Mouse (Mus musculus) embryonic facial prominence, embryonic 10.5 days (tissue): ENCODE results near the gene Eif2b3. TPM values are rescaled to one million over a fixed set of nuclear protein-coding genes. Genes with fewer than 3 reads are reported as not detected.

Experiments used
- DNase-seq: peaks from one replicate; pipeline ENCODE4 v3.0.0-alpha.2; 2017; ENCODE audit warnings: low spot score
- H3K27ac ChIP-seq: fragments of 300-500 bp; sonication (generic); replicated peaks from 2 replicates; pipeline ENCODE4 v1.5.1; 2016; ENCODE audit warnings: mild to moderate bottlenecking
- H3K27me3 ChIP-seq: fragments of 300-500 bp; sonication (generic); replicated peaks from 2 replicates; pipeline ENCODE4 v1.6.1; 2016; ENCODE audit warnings: low read depth, mild to moderate bottlenecking; ENCODE audit not compliant: poor library complexity, severe bottlenecking
- H3K36me3 ChIP-seq: fragments of 300-500 bp; sonication (generic); replicated peaks from 2 replicates; pipeline ENCODE4 v1.6.1; 2016; ENCODE audit warnings: mild to moderate bottlenecking, moderate library complexity
- H3K4me1 ChIP-seq: fragments of 300-500 bp; sonication (generic); 2 replicates; pipeline ENCODE4 v1.6.1; 2016
- H3K4me3 ChIP-seq: fragments of 300-500 bp; sonication (generic); 2 replicates; pipeline ENCODE4 v1.5.1; 2016; ENCODE audit warnings: mild to moderate bottlenecking, moderate library complexity
- H3K9me3 ChIP-seq: fragments of 300-500 bp; sonication (generic); 2 replicates; pipeline ENCODE4 v1.6.1; 2016; ENCODE audit warnings: mild to moderate bottlenecking
- WGBS: fragments of 180-500 bp; shearing (Covaris S2); methylation state at CpG from one replicate; pipeline ENCODE4 v1.1.7; 2016; 5-methylcytosine and 5-hydroxymethylcytosine counted together
- polyA plus RNA-seq: library from polyadenylated mRNA; unstranded; fragments of >200 nt; fragmentation: Nextera tagmentation; extraction: Ambion mirVana; gene quantifications from 2 replicates; pipeline ENCODE4 v1.2.1, GENCODE M21; 2016

Gene Eif2b3
- polyA plus RNA-seq, 1 experiment from 2014 or later = 63.3 TPM

- no peak overlapping the region for H3K27ac ChIP-seq
- peaks cover 44% of the 10 kb centered on the region for H3K36me3 ChIP-seq
- H3K4me1 ChIP-seq = peaks cover 12% of the 10 kb centered on the region
- WGBS = 89% methylated on average over 16 of the region's 16 CpGs
- H3K4me3 ChIP-seq = no peak overlapping the region
- H3K27me3 ChIP-seq = 0 out of 2 replicates have a peak, but pooled peaks cover 6% of the 10 kb centered on the region
- no peak for DNase-seq
- no peaks in the 10 kb centered on the region for H3K9me3 ChIP-seq
These were observed 17.2 kb upstream of the Eif2b3 start for GRCm38 (mm10) chr4:117001957-117002356.

GRCm38 (mm10) chr4:117002543-117003521, 16.4 kb upstream of the Eif2b3 start:
- DNase-seq = peak; percentile 72
- 0 out of 2 replicates have a peak, but pooled peaks cover 5% of the 10 kb centered on the region for H3K27me3 ChIP-seq
- peaks cover 44% of the 10 kb centered on the region for H3K36me3 ChIP-seq
- H3K27ac ChIP-seq = no peak overlapping the region; the same call in 1 of the 2 replicates
- no peaks in the 10 kb centered on the region for H3K9me3 ChIP-seq
- 56% methylated on average over 38 of the region's 38 CpGs for WGBS
- no peak overlapping the region; the same call in 1 of the 2 replicates for H3K4me3 ChIP-seq
- H3K4me1 ChIP-seq = peaks cover 12% of the 10 kb centered on the region

- 0 out of 2 replicates have a peak, but pooled peaks cover 5% of the 10 kb centered on the region for H3K27me3 ChIP-seq
- 81% methylated on average over 4 of the region's 4 CpGs for WGBS
These were observed 14.6 kb upstream of the Eif2b3 start for GRCm38 (mm10) chr4:117004649-117005048.

GRCm38 (mm10) chr4:117005611-117006400, 13.4 kb upstream of the Eif2b3 start:
- Histone ChIP-seq H3K27me3 (0 out of 2 replicates have a peak, but pooled peaks cover 5% of the 10 kb centered on the region), H3K36me3 (peaks cover 19% of the 10 kb centered on the region), H3K27ac (no peak overlapping the region), H3K4me1 (peaks cover 12% of the 10 kb centered on the region), H3K4me3 (no peak overlapping the region), H3K9me3 (no peaks in the 10 kb centered on the region)
- no peak for DNase-seq
- WGBS = 75% methylated on average over 7 of the region's 7 CpGs

More at GRCm38 (mm10) chr4:117004649-117005048, 14.6 kb upstream of the Eif2b3 start:
- no peak overlapping the region for H3K4me3 ChIP-seq
- DNase-seq = no peak
- H3K4me1 ChIP-seq = peaks cover 12% of the 10 kb centered on the region
- H3K9me3 ChIP-seq = no peaks in the 10 kb centered on the region
- H3K27ac ChIP-seq = no peak overlapping the region
- H3K36me3 ChIP-seq = peaks cover 30% of the 10 kb centered on the region

- no peak overlapping the region for H3K27ac ChIP-seq
- H3K4me1 ChIP-seq = peaks cover 12% of the 10 kb centered on the region
- DNase-seq = no peak
- no peaks in the 10 kb centered on the region for H3K9me3 ChIP-seq
- WGBS = 73% methylated on average over 3 of the region's 3 CpGs
- peaks cover 14% of the 10 kb centered on the region for H3K36me3 ChIP-seq
- no peak overlapping the region for H3K4me3 ChIP-seq
- 0 out of 2 replicates have a peak, but pooled peaks cover 2% of the 10 kb centered on the region for H3K27me3 ChIP-seq
These were observed 12.1 kb upstream of the Eif2b3 start for GRCm38 (mm10) chr4:117007058-117007457.

GRCm38 (mm10) chr4:117010231-117010630, 9.0 kb upstream of the Eif2b3 start:
- Histone ChIP-seq H3K4me3 (no peak overlapping the region), H3K27ac (no peak overlapping the region), H3K9me3 (no peaks in the 10 kb centered on the region), H3K4me1 (no peaks in the 10 kb centered on the region), H3K36me3 (no peaks in the 10 kb centered on the region), H3K27me3 (no peaks in the 10 kb centered on the region)
- WGBS = 83% methylated on average over 5 of the region's 5 CpGs
- no peak for DNase-seq

- Histone ChIP-seq H3K9me3 (no peaks in the 10 kb centered on the region), H3K27me3 (no peaks in the 10 kb centered on the region), H3K36me3 (no peaks in the 10 kb centered on the region), H3K27ac (no peak overlapping the region), H3K4me3 (no peak overlapping the region), H3K4me1 (no peaks in the 10 kb centered on the region)
- DNase-seq = no peak
- 86% methylated on average over 6 of the region's 6 CpGs for whole genome bisulfite sequencing
These were observed 5.6 kb upstream of the Eif2b3 start for GRCm38 (mm10) chr4:117013596-117013995.

GRCm38 (mm10) chr4:117014901-117015415, 4.2 kb upstream of the Eif2b3 start:
- DNase-seq = no peak

GRCm38 (mm10) chr4:117017738-117018137, 1.5 kb upstream of the Eif2b3 start:
- no peak for DNase-seq
- no peaks in the 10 kb centered on the region for H3K27me3 ChIP-seq
- 92% methylated on average over 2 of the region's 2 CpGs for WGBS

More at GRCm38 (mm10) chr4:117014901-117015415, 4.2 kb upstream of the Eif2b3 start:
- no peak overlapping the region for H3K27ac ChIP-seq
- WGBS = 67% methylated on average over 4 of the region's 4 CpGs
- H3K27me3 ChIP-seq = no peaks in the 10 kb centered on the region
- no peak overlapping the region for H3K4me3 ChIP-seq
- peaks cover 4% of the 10 kb centered on the region for H3K4me1 ChIP-seq
- H3K9me3 ChIP-seq = no peaks in the 10 kb centered on the region
- H3K36me3 ChIP-seq = no peaks in the 10 kb centered on the region

GRCm38 (mm10) chr4:117018327-117018726, 875 bp upstream of the Eif2b3 start:
- no peak for DNase-seq
- Histone ChIP-seq H3K27me3 (no peaks in the 10 kb centered on the region), H3K4me3 (no peak overlapping the region), H3K36me3 (peaks cover 18% of the 10 kb centered on the region), H3K9me3 (no peaks in the 10 kb centered on the region), H3K4me1 (peaks cover 11% of the 10 kb centered on the region), H3K27ac (no peak overlapping the region)
- 84% methylated on average over 7 of the region's 7 CpGs for WGBS

More at GRCm38 (mm10) chr4:117017738-117018137, 1.5 kb upstream of the Eif2b3 start:
- Histone ChIP-seq H3K4me1 (peaks cover 11% of the 10 kb centered on the region), H3K36me3 (peaks cover 12% of the 10 kb centered on the region), H3K4me3 (no peak overlapping the region), H3K9me3 (no peaks in the 10 kb centered on the region), H3K27ac (no peak overlapping the region)

- peaks cover 57% of the 10 kb centered on the region for H3K36me3 ChIP-seq
These were observed 4.3 kb downstream of the Eif2b3 start for GRCm38 (mm10) chr4:117023469-117023868.

GRCm38 (mm10) chr4:117031105-117031504, 11.9 kb downstream of the Eif2b3 start:
- peaks cover 71% of the 10 kb centered on the region for H3K36me3 ChIP-seq
- no peak overlapping the region for H3K4me3 ChIP-seq
- H3K9me3 ChIP-seq = no peaks in the 10 kb centered on the region
- WGBS = 95% methylated on average over 1 of the region's 1 CpGs
- no peaks in the 10 kb centered on the region for H3K4me1 ChIP-seq
- no peak for DNase-seq
- H3K27ac ChIP-seq = no peak overlapping the region
- no peaks in the 10 kb centered on the region for H3K27me3 ChIP-seq

More at GRCm38 (mm10) chr4:117023469-117023868, 4.3 kb downstream of the Eif2b3 start:
- 95% methylated on average over 4 of the region's 4 CpGs for WGBS
- peaks cover 11% of the 10 kb centered on the region for H3K4me1 ChIP-seq
- H3K9me3 ChIP-seq = no peaks in the 10 kb centered on the region
- H3K27me3 ChIP-seq = no peaks in the 10 kb centered on the region
- DNase-seq = no peak
- H3K27ac ChIP-seq = no peak overlapping the region
- H3K4me3 ChIP-seq = no peak overlapping the region
